Mouse (Mus musculus) liver, adult 2 months (tissue): Measurements from ENCODE around the gene Il6ra.

Experiments
- CTCF ChIP-seq: fragments of 200-500 bp; IDR thresholded peaks from 2 replicates; pipeline ENCODE4 v1.5.1; 2011; ENCODE audit warnings: low read depth, low read length, control low read depth
- POLR2A ChIP-seq: fragments of 200-500 bp; IDR thresholded peaks from 2 replicates; pipeline ENCODE4 v1.6.1; 2011; ENCODE audit warnings: low read length, control low read depth; ENCODE audit not compliant: insufficient read depth; ENCODE audit errors: extremely low read depth

- TF ChIP-seq CTCF, result no peak
- no peak for TF ChIP-seq POLR2A
These were observed 47.2 kb downstream of the Il6ra start for GRCm38 (mm10) chr3:89865764-89866163.
